Mouse (Mus musculus) cerebellum, adult 9-11 months (tissue): ENCODE data around the gene Lrfn2.
A peak's percentile ranks its signal among the peaks of the same experiment; 100 is the strongest.

Experiments used
- DNase-seq: peaks from one replicate; pipeline ENCODE4 v3.0.0; 2022

Lrfn2 gene

GRCm38 (mm10) chr17:48931621-48932405 is at the start of gene Lrfn2:
Gene Lrfn2, plus strand, starts transcription at chr17:48932379.
- peak; percentile 68 for DNase-seq

- no peak for DNase-seq
Observed at GRCm38 (mm10) chr17:48887472-48888385, 44.5 kb upstream of the Lrfn2 start.

DNA sequence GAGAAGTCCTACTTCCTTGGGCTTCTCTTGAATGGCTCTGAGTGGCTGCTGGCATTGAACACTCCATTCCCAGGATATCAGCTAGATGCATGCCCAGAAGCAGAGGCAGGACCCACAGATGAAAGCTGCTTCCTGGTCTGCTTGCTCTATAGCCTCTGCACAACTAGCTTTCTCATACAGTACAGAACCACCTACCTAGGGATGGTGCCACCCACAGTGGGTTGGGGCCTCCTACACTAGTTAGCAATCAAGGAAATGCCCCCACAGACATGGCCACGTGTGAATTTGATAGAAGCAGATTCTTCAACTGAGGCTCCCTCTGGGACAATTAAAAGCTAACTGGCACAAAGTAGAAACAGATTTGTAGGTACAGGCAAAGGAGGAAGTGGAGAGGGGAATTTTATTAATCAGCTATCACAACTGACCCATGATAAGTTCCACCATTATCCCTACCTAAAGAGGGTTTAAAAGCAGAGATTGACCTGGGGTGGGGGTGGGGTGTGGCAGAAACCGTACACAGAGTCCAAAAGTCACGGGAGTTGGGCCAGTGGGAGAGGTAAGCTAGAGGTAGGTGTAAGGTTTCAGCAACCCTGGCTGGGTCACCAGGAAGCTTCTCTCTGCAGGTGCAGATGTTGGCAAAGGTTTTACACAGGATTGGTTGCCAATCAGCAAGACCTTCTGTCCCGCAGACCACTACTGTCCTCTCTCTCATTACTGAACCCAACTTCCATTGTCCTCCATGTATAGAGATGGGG is 26.7 kb upstream of the Lrfn2 start:
- no peak for DNase-seq

DNA sequence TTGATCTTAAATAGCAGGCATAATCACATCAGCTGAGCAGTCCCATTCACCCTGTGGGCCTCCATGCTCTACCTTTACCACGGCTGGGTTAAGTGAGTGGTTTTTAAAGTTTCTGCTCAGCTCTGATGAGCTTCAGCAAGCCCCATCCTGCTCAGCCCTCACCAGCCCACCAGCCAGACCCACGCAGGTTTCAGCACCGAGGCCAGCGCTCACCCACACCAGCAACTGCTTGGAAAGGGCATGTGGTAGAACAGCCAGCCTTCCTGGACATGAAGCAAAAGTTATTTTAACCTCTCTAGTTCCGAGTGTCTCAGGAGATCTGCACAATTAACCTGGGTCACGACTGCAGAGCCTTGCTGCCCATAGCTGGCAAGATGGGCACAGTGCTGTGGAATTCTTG is 18.7 kb upstream of the Lrfn2 start:
- DNase-seq: no peak

DNA sequence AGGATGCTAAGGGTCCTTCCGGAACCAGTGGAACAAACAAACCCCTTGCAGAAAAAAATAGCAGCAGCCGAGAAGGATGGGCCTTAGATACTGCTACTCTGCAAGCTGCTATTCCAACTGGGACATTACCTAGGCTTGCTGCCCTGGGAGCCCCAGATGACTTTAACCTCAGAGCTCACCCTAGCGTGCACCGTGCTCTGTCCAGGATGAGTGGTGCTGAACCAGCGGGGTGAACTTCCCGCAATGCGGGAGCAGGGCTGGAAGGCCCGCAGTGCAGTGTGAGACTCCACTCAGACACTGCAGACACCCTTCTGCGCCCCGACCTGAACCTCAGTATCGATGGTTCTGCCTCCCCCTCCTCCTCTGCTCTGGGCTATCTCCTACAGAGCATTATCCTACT is 14.8 kb upstream of the Lrfn2 start:
- no peak for DNase-seq

GRCm38 (mm10) chr17:48918458-48918857 is 13.7 kb upstream of the Lrfn2 start:
- no peak for DNase-seq

DNA sequence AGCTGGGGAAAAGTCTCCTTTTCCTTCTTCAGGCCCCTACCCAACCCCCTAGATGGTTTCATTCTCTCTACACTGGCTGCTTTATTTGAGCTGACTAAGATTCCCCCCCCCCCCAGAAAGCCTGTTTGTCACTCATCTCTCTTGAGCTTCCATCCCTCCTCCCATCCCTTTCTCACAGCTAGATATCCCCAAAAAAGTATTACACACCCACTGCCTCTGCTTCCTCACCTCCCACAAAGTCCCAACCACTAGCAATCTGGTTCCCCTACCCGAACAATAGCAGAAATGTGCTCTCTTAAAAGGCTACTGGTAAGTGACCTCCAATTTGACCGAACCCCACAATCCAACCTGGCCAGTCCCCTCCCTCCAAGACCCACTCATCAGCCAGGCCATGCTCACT is 9.3 kb upstream of the Lrfn2 start:
- DNase-seq: no peak

GRCm38 (mm10) chr17:48925426-48925825 is 6.8 kb upstream of the Lrfn2 start:
- no peak for DNase-seq

GRCm38 (mm10) chr17:48930994-48931393 is 1.2 kb upstream of the Lrfn2 start:
- no peak for DNase-seq

DNA sequence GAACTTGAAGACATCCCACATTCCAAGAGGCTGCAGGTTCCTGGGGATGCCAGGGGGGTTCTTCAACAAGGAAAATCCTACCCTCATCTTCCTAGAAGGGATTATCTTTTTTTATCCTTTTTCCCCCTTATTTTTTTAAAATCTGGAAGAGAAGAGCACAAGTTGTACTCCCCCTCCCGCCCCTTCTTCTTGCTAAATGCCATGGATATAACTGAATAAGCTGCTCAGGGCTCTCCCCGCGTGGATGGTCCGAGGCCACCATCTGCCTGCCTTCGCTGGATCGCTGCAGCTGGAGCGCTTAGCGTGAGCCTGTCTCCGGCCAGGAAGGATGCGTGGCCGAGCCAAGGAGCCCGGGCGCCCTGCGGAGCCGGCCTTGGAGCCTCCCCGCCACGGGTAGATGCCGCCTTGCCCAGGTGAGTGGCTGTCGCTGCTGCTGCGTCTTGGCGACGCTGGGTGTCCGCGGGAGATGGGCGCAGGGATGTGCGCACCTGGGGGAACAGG is 277 bp downstream of the Lrfn2 start:
- no peak for DNase-seq

DNA sequence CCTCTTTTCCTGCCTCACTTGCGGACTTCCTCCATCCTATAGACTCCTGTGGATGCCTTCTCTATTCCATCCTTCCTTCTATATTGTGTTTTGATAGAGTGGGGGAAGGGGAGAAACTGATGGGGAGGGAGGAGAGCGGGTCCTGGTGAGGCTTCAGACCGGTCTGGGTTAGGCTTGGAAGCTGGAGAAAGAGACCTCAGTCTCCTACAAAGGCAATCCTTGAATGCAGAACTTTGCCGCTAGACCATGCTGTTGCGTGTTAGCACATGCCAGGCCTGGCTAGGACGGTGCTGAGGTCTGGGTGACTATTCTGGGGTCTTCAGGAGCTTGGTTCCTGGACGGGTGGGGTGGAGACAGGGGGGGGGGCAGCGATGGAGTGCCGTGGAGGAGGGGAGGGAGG is 737 bp downstream of the Lrfn2 start:
- DNase-seq: no peak

- DNase-seq: no peak
Observed at GRCm38 (mm10) chr17:48935201-48935600, 3.0 kb downstream of the Lrfn2 start.

DNA sequence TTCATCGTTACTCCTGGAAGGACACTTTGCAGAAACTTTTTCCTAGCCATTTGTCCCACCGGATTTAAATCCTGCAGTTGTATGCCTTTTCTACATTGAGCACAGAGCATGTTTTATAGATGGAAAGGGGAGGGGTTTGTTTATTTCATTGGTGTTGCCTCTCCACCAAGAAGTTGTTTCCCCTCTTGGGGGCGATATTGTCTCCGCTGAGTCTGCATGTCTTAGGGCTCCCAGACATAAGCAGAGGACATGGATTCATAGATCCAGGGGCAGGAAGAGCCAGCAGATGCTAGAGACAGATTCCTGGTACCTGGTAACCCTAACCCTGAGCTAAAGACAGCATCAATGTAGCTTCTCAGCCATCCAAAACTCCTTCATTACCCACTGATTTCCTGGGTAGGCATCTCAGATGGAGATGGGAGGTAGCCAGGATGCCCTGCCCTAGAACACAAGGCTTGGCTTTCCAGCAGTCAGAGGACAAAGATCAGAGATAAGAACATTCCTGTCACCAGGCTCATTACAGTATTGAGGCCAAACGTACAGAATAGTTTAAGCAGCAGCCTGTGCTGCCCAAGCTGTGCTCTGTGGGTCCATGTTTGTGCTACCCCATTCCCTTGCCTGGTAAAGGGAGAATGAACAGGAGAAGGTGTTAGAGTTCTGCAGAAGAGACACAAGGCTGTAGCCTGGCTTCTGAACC is 4.4 kb downstream of the Lrfn2 start:
- no peak for DNase-seq

DNA sequence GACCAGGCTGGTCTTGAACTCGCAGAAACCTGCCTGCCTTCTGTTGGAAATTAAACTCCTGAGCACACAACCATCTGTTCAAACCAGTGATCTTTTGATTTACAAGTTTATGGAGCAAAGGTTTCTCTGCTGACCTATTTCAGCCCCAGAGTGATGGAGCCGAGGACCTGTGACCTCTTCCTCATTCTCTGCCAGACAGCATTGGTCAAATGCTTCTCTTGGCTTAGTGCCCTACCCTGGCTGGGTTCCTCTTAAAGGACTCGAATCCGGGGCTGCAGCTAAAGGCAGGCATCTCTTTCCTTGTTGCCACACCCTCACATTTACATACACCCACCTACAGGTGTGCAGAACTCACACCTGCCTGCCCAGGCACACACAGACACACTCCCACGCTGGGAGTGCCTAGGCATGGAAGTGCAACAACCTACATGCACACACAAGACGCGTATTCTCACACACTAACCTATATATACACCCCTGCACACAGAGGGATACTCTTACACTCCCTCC is 6.6 kb downstream of the Lrfn2 start:
- DNase-seq: no peak

- DNase-seq: peak; percentile 80
Observed at GRCm38 (mm10) chr17:48946315-48946714, 14.1 kb downstream of the Lrfn2 start.

DNA sequence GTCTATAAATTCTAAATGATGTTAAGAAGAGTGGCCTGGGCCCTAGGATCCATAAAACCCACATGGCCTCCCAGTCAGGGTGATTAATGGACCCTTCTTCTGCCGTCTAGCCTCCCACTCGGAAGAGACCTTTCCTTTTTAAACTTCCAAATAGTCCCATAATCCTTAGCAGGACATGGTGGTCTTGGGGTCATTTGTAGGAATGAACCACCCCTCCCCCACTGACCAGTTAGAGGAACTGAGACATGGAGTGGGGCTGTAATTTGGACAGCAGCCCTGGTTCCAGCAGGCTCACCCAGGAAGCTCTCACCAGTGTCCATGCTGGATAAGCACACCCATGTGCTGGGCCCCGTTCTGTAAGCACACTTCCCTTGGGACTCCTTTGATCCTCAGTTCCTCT is 14.6 kb downstream of the Lrfn2 start:
- no peak for DNase-seq

GRCm38 (mm10) chr17:48951250-48951649 is 19.1 kb downstream of the Lrfn2 start:
- DNase-seq: no peak

- no peak for DNase-seq
Observed at GRCm38 (mm10) chr17:48956033-48956631, 24.0 kb downstream of the Lrfn2 start.

GRCm38 (mm10) chr17:48960161-48960698 is 28.1 kb downstream of the Lrfn2 start:
- DNase-seq: no peak

- DNase-seq: no peak
Observed at GRCm38 (mm10) chr17:48962646-48963045, 30.5 kb downstream of the Lrfn2 start.

GRCm38 (mm10) chr17:48963740-48964139 is 31.6 kb downstream of the Lrfn2 start:
- no peak for DNase-seq
